Mouse (Mus musculus) hindbrain, embryonic 13.5 days (tissue): ENCODE measurements around the gene Dnah7a. TPM values are rescaled to one million over a fixed set of nuclear protein-coding genes. Genes with fewer than 3 reads are reported as not detected.
"Not testable (repeated sequence)": the region's sequence is repeated elsewhere in the genome, so short reads cannot be mapped to it uniquely, and the experiment has no call there.

Experiments used
- ATAC-seq: fragments of 200-750 bp; cut with Nextera tagmentation; 2 replicates; pipeline ENCODE4 v1.8.0; 2017; ENCODE audit warnings: moderate TSS enrichment; ENCODE audit not compliant: low FRiP score
- H3K27ac ChIP-seq: fragments of 300-500 bp; sonication (generic); 2 replicates; pipeline ENCODE4 v1.5.1; 2015; ENCODE audit warnings: inconsistent platforms, mild to moderate bottlenecking, moderate library complexity
- H3K27me3 ChIP-seq: fragments of 300-500 bp; sonication (generic); 2 replicates; pipeline ENCODE4 v1.6.1; 2015; ENCODE audit warnings: mild to moderate bottlenecking, inconsistent platforms
- H3K36me3 ChIP-seq: fragments of 300-500 bp; sonication (generic); 2 replicates; pipeline ENCODE4 v1.6.1; 2015; ENCODE audit warnings: mild to moderate bottlenecking, inconsistent platforms
- H3K4me1 ChIP-seq: fragments of 300-500 bp; sonication (generic); replicated peaks from 2 replicates; pipeline ENCODE4 v1.6.1; 2015; ENCODE audit warnings: inconsistent platforms
- H3K4me2 ChIP-seq: fragments of 300-500 bp; sonication (generic); 2 replicates; pipeline ENCODE4 v1.6.1; 2015; ENCODE audit warnings: inconsistent platforms, mild to moderate bottlenecking, moderate library complexity
- H3K4me3 ChIP-seq: fragments of 300-500 bp; sonication (generic); 2 replicates; pipeline ENCODE4 v1.5.1; 2015; ENCODE audit warnings: mild to moderate bottlenecking, inconsistent platforms
- H3K9ac ChIP-seq: fragments of 300-500 bp; sonication (generic); 2 replicates; pipeline ENCODE4 v1.6.1; 2015; ENCODE audit warnings: mild to moderate bottlenecking, inconsistent platforms
- H3K9me3 ChIP-seq: fragments of 300-500 bp; sonication (generic); 2 replicates; pipeline ENCODE4 v1.6.1; 2016; ENCODE audit warnings: inconsistent platforms
- WGBS: fragments of 180-500 bp; shearing (Covaris S2); methylation state at CpG from one replicate; pipeline ENCODE4 v1.1.7; 2015; 5-methylcytosine and 5-hydroxymethylcytosine counted together
- polyA plus RNA-seq: library from polyadenylated mRNA; unstranded; fragments of >200 nt; fragmentation: Nextera tagmentation; extraction: Ambion mirVana; gene quantifications from 2 replicates; pipeline ENCODE4 v1.2.1, GENCODE M21; 2015

Dnah7a gene
- polyA plus RNA-seq, result 8.5 and 11.3 TPM in 2 replicates

- peak within 1 kb of the TSS; percentile 57 for H3K4me3 ChIP-seq
- ATAC-seq, result peak; percentile 91
- H3K4me1 ChIP-seq, result peaks cover 14% of the 10 kb centered on the region
- H3K9me3 ChIP-seq, result no peaks in the 10 kb centered on the region
- no peaks in the 10 kb centered on the region for H3K36me3 ChIP-seq
- peak within 1 kb of the TSS; percentile 73 for H3K4me2 ChIP-seq
- H3K9ac ChIP-seq, result peak within 1 kb of the TSS; percentile 71
- H3K27ac ChIP-seq, result peak within 1 kb of the TSS; percentile 82
- 14% methylated on average over 42 of the region's 42 CpGs for WGBS
- H3K27me3 ChIP-seq, result no peaks in the 10 kb centered on the region
Measured at GRCm38 (mm10) chr1:53706431-53707361, at the start of gene Dnah7a. TSS of gene Dnah7a (minus strand) at chr1:53706784.

- not testable (repeated sequence) for ATAC-seq, H3K27me3 ChIP-seq, H3K4me3 ChIP-seq, H3K9me3 ChIP-seq, H3K36me3 ChIP-seq, H3K9ac ChIP-seq, H3K27ac ChIP-seq, H3K4me2 ChIP-seq, H3K4me1 ChIP-seq
- WGBS, result 86% methylated on average over 2 of the region's 2 CpGs
Measured at GRCm38 (mm10) chr1:53753501-53753900, 46.9 kb upstream of the Dnah7a start.

- no peaks in the 10 kb centered on the region for H3K36me3 ChIP-seq
- no peaks in the 10 kb centered on the region for H3K9me3 ChIP-seq
- H3K27me3 ChIP-seq, result no peaks in the 10 kb centered on the region
- ATAC-seq, result no peak
- no peak overlapping the region for H3K4me2 ChIP-seq
- 72% methylated on average over 1 of the region's 1 CpGs for WGBS
- H3K4me3 ChIP-seq, result no peak overlapping the region
- H3K9ac ChIP-seq, result no peak overlapping the region
- H3K27ac ChIP-seq, result no peak overlapping the region
- H3K4me1 ChIP-seq, result no peaks in the 10 kb centered on the region
Measured at GRCm38 (mm10) chr1:53751144-53751543, 44.6 kb upstream of the Dnah7a start.

GRCm38 (mm10) chr1:53750697-53751096 is 44.1 kb upstream of the Dnah7a start:
- not testable (repeated sequence) for H3K4me3 ChIP-seq, H3K4me2 ChIP-seq, H3K4me1 ChIP-seq, ATAC-seq, H3K9ac ChIP-seq, H3K9me3 ChIP-seq, H3K27ac ChIP-seq, H3K27me3 ChIP-seq, H3K36me3 ChIP-seq
- WGBS, result 79% methylated on average over 7 of the region's 7 CpGs

GRCm38 (mm10) chr1:53749881-53750385 is 43.3 kb upstream of the Dnah7a start:
- H3K9ac ChIP-seq, H3K4me1 ChIP-seq, H3K27ac ChIP-seq, H3K4me3 ChIP-seq, H3K27me3 ChIP-seq, H3K4me2 ChIP-seq, H3K36me3 ChIP-seq, ATAC-seq, H3K9me3 ChIP-seq: not testable (repeated sequence)
- 58% methylated on average over 1 of the region's 1 CpGs for WGBS

GRCm38 (mm10) chr1:53748571-53748970 is 42.0 kb upstream of the Dnah7a start:
- no peaks in the 10 kb centered on the region for H3K9me3 ChIP-seq
- peaks cover 2% of the 10 kb centered on the region; the same call in 1 of the 2 replicates for H3K27me3 ChIP-seq
- H3K9ac ChIP-seq, result no peak overlapping the region
- ATAC-seq, result no peak
- no peak overlapping the region for H3K4me2 ChIP-seq
- no peak overlapping the region for H3K4me3 ChIP-seq
- no peak overlapping the region for H3K27ac ChIP-seq
- H3K36me3 ChIP-seq, result no peaks in the 10 kb centered on the region
- WGBS, result 34% methylated on average over 8 of the region's 11 CpGs
- no peaks in the 10 kb centered on the region for H3K4me1 ChIP-seq

GRCm38 (mm10) chr1:53746001-53746400 is 39.4 kb upstream of the Dnah7a start:
- no peak for ATAC-seq
- Histone ChIP-seq H3K27me3 (peaks cover 2% of the 10 kb centered on the region; the same call in 1 of the 2 replicates), H3K9ac (no peak overlapping the region), H3K4me3 (no peak overlapping the region), H3K9me3 (no peaks in the 10 kb centered on the region), H3K4me2 (no peak overlapping the region), H3K4me1 (no peaks in the 10 kb centered on the region), H3K27ac (no peak overlapping the region), H3K36me3 (no peaks in the 10 kb centered on the region)
- 70% methylated on average over 5 of the region's 5 CpGs for WGBS

GRCm38 (mm10) chr1:53741742-53742458 is 35.3 kb upstream of the Dnah7a start:
- Histone ChIP-seq H3K27ac (no peak overlapping the region), H3K9ac (no peak overlapping the region), H3K9me3 (no peaks in the 10 kb centered on the region), H3K36me3 (no peaks in the 10 kb centered on the region), H3K4me2 (no peak overlapping the region), H3K4me1 (no peaks in the 10 kb centered on the region), H3K27me3 (peaks cover 8% of the 10 kb centered on the region), H3K4me3 (no peak overlapping the region)
- no peak for ATAC-seq
- WGBS, result 91% methylated on average over 3 of the region's 3 CpGs

GRCm38 (mm10) chr1:53740777-53741336 is 34.3 kb upstream of the Dnah7a start:
- H3K9ac ChIP-seq, result no peak overlapping the region
- H3K4me3 ChIP-seq, result no peak overlapping the region
- ATAC-seq, result no peak
- no peaks in the 10 kb centered on the region for H3K36me3 ChIP-seq
- no peaks in the 10 kb centered on the region for H3K4me1 ChIP-seq
- no peaks in the 10 kb centered on the region for H3K9me3 ChIP-seq
- H3K4me2 ChIP-seq, result no peak overlapping the region
- peaks cover 12% of the 10 kb centered on the region for H3K27me3 ChIP-seq
- no peak overlapping the region for H3K27ac ChIP-seq
- 62% methylated on average over 4 of the region's 4 CpGs for WGBS

GRCm38 (mm10) chr1:53740077-53740776 is 33.6 kb upstream of the Dnah7a start:
- not testable (repeated sequence) for H3K9me3 ChIP-seq, H3K27ac ChIP-seq, H3K36me3 ChIP-seq, H3K9ac ChIP-seq, H3K4me1 ChIP-seq, H3K4me3 ChIP-seq, H3K4me2 ChIP-seq
- ATAC-seq, result peak; percentile 82
- 22% methylated on average over 4 of the region's 4 CpGs for WGBS
- H3K27me3 ChIP-seq, result peaks cover 14% of the 10 kb centered on the region

GRCm38 (mm10) chr1:53736583-53736982 is 30.0 kb upstream of the Dnah7a start:
- 89% methylated on average over 3 of the region's 3 CpGs for WGBS
- H3K9ac ChIP-seq, result no peak overlapping the region
- no peak for ATAC-seq

More at GRCm38 (mm10) chr1:53736583-53736982, 30.0 kb upstream of the Dnah7a start:
- H3K36me3 ChIP-seq, result no peaks in the 10 kb centered on the region
- peaks cover 12% of the 10 kb centered on the region for H3K27me3 ChIP-seq
- H3K27ac ChIP-seq, result no peak overlapping the region
- H3K4me1 ChIP-seq, result no peaks in the 10 kb centered on the region
- H3K4me2 ChIP-seq, result no peak overlapping the region
- no peaks in the 10 kb centered on the region for H3K9me3 ChIP-seq
- H3K4me3 ChIP-seq, result no peak overlapping the region
